In the genomic region with DNA sequence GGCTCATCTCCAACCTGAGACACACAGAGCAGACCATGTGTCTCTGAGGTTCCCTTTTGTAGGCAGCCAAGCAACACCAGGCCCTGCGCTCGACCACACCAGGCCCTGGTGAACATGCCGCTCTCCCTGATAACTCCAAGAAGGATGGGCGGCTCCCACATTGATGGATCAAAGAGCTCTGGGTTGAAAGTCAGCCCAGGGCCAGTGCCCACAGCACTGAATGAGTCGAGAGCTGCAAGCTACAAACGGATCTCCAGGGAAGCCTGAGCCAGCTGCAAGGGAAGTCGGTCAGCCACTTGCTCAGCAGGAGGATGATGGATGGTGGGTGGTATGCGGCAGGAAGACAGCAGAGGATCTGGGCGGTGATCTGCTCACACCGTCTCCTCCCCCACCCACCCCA, we compare ENCODE assay signal across 12 mouse cellular contexts. TPM values are rescaled to one million over a fixed set of nuclear protein-coding genes. Genes with fewer than 3 reads are reported as not detected.
DNase-seq lines count a peak whose midpoint lies in the region; ATAC-seq and TF ChIP-seq lines count a peak whose summit lies in the region.
"Had no signal": no experiment of that assay in that cellular context is flagged by ENCODE, and none has a peak within 500 bp of the region (broad histone marks: within the 10 kb centered on the region; RNA-seq: fewer than 3 reads in every experiment).

No protein-coding gene starts in this region.

- no peak for DNase-seq in layer of hippocampus, adult 2 months (ENCODE audit: low spot score in 2 of 2)
- DNase-seq in layer of hippocampus, adult 9-10 months (ENCODE audit: low spot score) = no peak
- peak; percentile 50 for DNase-seq in Muller cell, postnatal 12 days (ENCODE audit: inconsistent ontology term)
- peak; percentile 23 for DNase-seq in liver
- DNase-seq in ovary, adult 18-20 months (ENCODE audit: low spot score) = no peak
- DNase-seq in thymus, postnatal 14 days = no peak
- DNase-seq: thymus, postnatal 36 days had no signal

- peaks cover 68% of the 10 kb centered on the region for H3K36me3 ChIP-seq in forebrain, embryonic 12.5 days (replicated peaks)
- peaks cover 54% of the 10 kb centered on the region for H3K36me3 ChIP-seq in forebrain, embryonic 15.5 days

- 0 out of 2 replicates have a peak overlapping the region, but pooled peaks have one; percentile 0 for H3K27ac ChIP-seq in forebrain, embryonic 12.5 days
- H3K27ac ChIP-seq in forebrain, embryonic 15.5 days (replicated peaks) = no peak overlapping the region
- peak overlapping the region; percentile 84 for H3K27ac ChIP-seq in layer of hippocampus, adult 2 months
- H3K27ac ChIP-seq: hindbrain, embryonic 12.5 days; midbrain, embryonic 10.5 days had no signal

- no peak overlapping the region for H3K4me3 ChIP-seq in forebrain, embryonic 12.5 days (replicated peaks)
- H3K4me3 ChIP-seq in forebrain, embryonic 15.5 days = no peak overlapping the region
- H3K4me3 ChIP-seq in layer of hippocampus, adult 2 months = no peak overlapping the region
- H3K4me3 ChIP-seq: hindbrain, embryonic 12.5 days; midbrain, embryonic 10.5 days had no signal

- no peak overlapping the region for H3K9ac ChIP-seq in forebrain, embryonic 12.5 days
- H3K9ac ChIP-seq in forebrain, embryonic 15.5 days (replicated peaks) = no peak overlapping the region
- H3K9ac ChIP-seq: hindbrain, embryonic 12.5 days had no signal

- no peak for ATAC-seq in forebrain, embryonic 12.5 days (ENCODE audit: low FRiP score)
- ATAC-seq in forebrain, embryonic 15.5 days (replicated peaks) = no peak
- ATAC-seq: forebrain, embryonic 14.5 days had no signal

- no peak for TF ChIP-seq CTCF in layer of hippocampus, adult 2 months (conservative IDR thresholded peaks at IDR 0.05)

- no peaks in the 10 kb centered on the region for H3K27me3 ChIP-seq in forebrain, embryonic 12.5 days
- no peaks in the 10 kb centered on the region for H3K27me3 ChIP-seq in forebrain, embryonic 15.5 days
- H3K27me3 ChIP-seq: hindbrain, embryonic 12.5 days had no signal

- H3K4me1 ChIP-seq in forebrain, embryonic 12.5 days = no peaks in the 10 kb centered on the region
- no peaks in the 10 kb centered on the region for H3K4me1 ChIP-seq in forebrain, embryonic 15.5 days
- H3K4me1 ChIP-seq: hindbrain, embryonic 12.5 days; midbrain, embryonic 10.5 days had no signal

- H3K4me2 ChIP-seq in forebrain, embryonic 12.5 days = no peak overlapping the region
- H3K4me2 ChIP-seq in forebrain, embryonic 15.5 days (replicated peaks) = no peak overlapping the region
- H3K4me2 ChIP-seq: hindbrain, embryonic 12.5 days had no signal

- H3K9me3 ChIP-seq in forebrain, embryonic 12.5 days = no peaks in the 10 kb centered on the region
- no peaks in the 10 kb centered on the region for H3K9me3 ChIP-seq in forebrain, embryonic 15.5 days
- H3K9me3 ChIP-seq: hindbrain, embryonic 12.5 days; midbrain, embryonic 10.5 days had no signal

- 90% methylated on average over 10 of the region's 10 CpGs for WGBS in forebrain, embryonic 12.5 days
- 84% methylated on average over 10 of the region's 10 CpGs for WGBS in forebrain, embryonic 15.5 days

RNA-seq across cellular contexts. Expression of a gene that starts 6.4 kb away (rescaled TPM):
- 12.7 and 15.2 TPM in 2 replicates for polyA plus RNA-seq in forebrain, embryonic 12.5 days (2016; fragmentation: Nextera tagmentation; extraction: Ambion mirVana)
- polyA plus RNA-seq in forebrain, embryonic 15.5 days (2015; fragmentation: Nextera tagmentation; extraction: Ambion mirVana) = 15.0 and 15.1 TPM in 2 replicates
- 10 to 100 TPM; 24.4 to 31.3 TPM for total RNA-seq in layer of hippocampus, adult 2 months (2021)

RNA-seq across cellular contexts. Expression of a gene that starts 56.0 kb away (rescaled TPM):
- polyA plus RNA-seq in forebrain, embryonic 12.5 days (2016; fragmentation: Nextera tagmentation; extraction: Ambion mirVana) = 5.2 and 5.9 TPM in 2 replicates
- 3.9 TPM in 2 replicates for polyA plus RNA-seq in forebrain, embryonic 15.5 days (2015; fragmentation: Nextera tagmentation; extraction: Ambion mirVana)
- total RNA-seq in layer of hippocampus, adult 2 months (2021) = 10 to 100 TPM; 53.0 to 60.3 TPM

Comparison
In these comparisons a context has a peak if more than half of its experiments do, and no peak if none do; other contexts are left out.
1. DNase-seq: peak in Muller cell, postnatal 12 days (single experiment) and liver (single experiment); none in layer of hippocampus, adult 2 months (0 of 2), layer of hippocampus, adult 9-10 months (single experiment), ovary, adult 18-20 months (single experiment) and thymus, postnatal 14 days (single experiment).